Mouse (Mus musculus): Measurements from ENCODE around the gene Trib3.
"Not testable (repeated sequence)": the region's sequence is repeated elsewhere in the genome, so short reads cannot be mapped to it uniquely, and the experiment has no call there.

The Trib3 gene

GRCm38 (mm10) chr2:152307186-152307585 is 36.6 kb downstream of the Trib3 start:
- no peak for DNase-seq (ENCODE audit: low read depth)

DNA sequence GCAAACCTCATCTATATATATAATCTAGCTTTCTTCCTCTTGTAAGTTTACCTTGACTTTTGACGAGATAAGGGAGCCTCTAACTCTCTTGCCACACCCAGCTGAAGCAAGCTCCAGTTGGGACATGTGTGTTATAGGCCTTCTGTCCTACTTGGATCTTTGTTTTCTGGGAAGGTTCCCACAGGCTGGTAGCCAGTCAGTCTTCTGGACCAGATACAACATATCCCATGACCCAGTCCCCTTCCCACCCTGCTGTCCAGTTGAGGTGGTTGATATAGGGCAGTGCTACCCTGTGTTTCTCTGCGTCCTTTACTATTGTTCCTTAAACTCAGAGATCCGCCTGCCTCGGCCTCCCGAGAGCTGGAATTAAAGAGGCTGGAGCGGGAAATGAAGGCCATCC is 38.4 kb downstream of the Trib3 start:
- DNase-seq (ENCODE audit: low read depth), result no peak

GRCm38 (mm10) chr2:152303781-152304180 is 40.1 kb downstream of the Trib3 start:
- no peak for DNase-seq (ENCODE audit: low read depth)

DNA sequence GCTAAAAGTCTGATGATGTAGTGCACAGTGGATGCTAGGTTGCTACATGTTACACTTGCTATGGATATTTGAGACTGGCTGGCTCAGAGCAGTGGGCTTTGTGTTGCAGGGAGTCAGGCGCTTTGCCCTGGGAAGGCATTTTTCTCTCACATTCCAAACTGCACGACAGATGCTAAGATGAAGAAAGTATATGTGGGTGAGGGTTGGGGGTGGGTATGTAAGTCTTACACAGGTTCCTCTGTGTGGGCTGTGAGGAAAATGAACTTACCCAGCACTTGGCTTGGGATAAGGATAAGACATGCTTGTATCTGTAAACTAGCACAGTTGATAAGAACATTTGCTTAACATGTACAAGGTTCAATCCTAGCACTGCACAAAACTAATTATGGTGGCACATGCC is 41.0 kb downstream of the Trib3 start:
- DNase-seq (ENCODE audit: low read depth), result no peak

DNA sequence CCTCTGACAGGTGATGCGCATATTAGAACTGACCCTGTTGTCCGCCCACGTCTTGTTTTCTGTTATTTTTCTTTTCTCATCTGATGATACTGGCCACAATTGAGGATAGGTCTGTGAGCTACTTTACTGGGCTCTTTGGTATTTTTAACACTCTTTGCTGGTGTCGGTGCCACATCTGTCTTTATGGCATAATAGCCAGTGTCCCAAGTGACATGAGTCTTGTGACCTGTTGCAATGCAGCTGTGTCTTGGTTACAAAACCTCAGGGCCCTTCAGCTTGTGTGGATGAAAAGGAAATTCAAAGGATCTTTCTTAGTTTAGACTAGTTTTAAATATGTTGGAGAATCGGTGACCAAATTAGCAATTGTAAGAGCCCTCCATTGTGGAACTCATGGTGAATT is 49.3 kb downstream of the Trib3 start:
- no peak for DNase-seq (ENCODE audit: low read depth)

GRCm38 (mm10) chr2:152293727-152294475 is 49.9 kb downstream of the Trib3 start, which contains the start of gene Tbc1d20:
Gene Tbc1d20 (plus strand): TSS chr2:152293828.
- peak; percentile 63 for DNase-seq (ENCODE audit: low read depth)

DNA sequence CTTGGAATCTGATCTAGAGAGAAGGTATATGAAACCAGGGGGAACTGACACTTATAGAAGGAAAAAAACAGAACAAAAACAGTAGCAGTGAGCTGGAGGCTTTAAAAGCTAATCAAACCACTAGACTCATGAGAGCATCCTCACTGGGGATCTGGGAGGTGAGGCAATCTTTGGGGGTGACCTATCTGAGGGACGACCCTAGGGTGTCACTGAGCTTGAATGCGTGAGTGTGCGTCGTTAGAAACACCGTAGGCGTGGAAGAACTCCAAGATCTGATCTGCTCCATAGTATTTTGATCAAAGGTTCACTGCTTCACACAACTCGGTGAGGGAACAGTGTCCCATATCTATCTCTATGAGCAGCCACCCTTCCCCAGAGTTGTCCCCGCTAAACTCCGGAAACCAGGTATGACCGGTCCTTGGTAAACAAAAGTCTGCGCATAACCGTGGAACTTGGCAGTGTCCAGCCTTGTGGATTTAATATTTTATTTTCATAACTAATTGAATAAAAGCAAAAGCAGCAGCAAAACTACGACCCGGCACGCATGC is 50.6 kb downstream of the Trib3 start:
- DNase-seq (ENCODE audit: low read depth), result no peak

DNA sequence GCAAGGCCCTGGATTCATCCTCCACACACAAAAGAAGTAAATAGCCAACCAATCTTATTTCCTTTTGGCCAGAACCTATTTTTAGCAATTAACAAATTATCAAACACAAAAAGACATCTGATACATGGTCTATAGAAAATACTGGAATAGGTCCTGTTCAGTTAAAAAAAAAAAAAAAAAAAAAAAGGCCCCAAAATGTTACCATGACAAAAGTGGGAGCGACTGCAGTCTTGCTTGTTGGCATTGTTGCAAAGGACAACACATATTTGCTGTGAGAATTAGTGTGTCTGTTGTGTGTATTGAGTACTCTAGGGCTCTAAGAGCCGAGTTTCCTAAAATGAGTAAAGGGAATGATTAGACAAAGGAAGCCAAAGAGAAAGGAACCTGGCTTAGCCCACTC is 51.4 kb downstream of the Trib3 start:
- no peak for DNase-seq (ENCODE audit: low read depth)

DNA sequence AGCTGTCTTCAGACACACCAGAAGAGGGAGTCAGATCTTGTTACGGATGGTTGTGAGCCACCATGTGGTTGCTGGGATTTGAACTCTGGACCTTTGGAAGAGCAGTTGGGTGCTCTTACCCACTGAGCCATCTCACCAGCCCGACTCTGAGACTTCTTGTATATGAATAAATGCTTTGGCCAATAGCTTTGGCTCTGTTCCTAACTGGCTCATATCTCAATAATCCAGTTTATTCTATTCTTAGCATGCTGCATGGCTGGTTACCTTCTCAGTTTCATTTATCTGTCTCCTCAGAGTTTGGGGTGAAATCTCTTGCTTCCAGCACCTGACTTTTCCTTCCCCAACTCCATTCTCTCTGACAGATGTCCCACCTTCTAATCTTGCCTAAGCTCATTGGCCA is 54.2 kb downstream of the Trib3 start:
- DNase-seq (ENCODE audit: low read depth), result not testable (repeated sequence)

- DNase-seq (ENCODE audit: low read depth), result no peak
Measured at GRCm38 (mm10) chr2:152288046-152288445, 55.8 kb downstream of the Trib3 start.

DNA sequence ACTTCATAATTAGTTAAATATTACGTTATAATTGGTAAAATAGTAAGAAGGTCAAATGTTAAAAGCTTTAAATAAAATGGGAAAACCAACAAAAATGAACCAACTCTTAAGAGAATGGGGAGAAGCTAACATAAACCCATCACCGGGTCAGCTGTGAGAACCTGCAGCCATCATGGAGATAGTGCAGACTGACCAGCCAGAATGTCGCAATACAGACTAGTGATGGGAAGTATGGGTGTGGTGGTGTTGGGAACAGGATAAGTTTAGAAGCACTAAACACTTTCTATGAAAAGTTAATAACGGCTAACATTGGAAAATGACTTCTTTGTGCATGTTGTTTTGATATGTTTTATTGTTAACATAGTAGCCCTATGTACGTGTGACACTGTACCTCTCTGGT is 56.3 kb downstream of the Trib3 start:
- DNase-seq (ENCODE audit: low read depth), result no peak

Measured in fibroblast of lung, adult 2 months (primary cell).